Mouse (Mus musculus): ENCODE measurements at regions not wholly inside any gene's neighbourhood (a gene's known extent, or its start where the extent isn't known, plus 50 kb on each side); places are given as distances from the start of the nearest gene placed in this dataset.

- DNase-seq: no peak
Observed at GRCm38 (mm10) chr1:80131354-80131753, 86.9 kb downstream of the Fam124b start.

GRCm38 (mm10) chr1:80123966-80124365 lies 94.3 kb downstream of the Fam124b start:
- DNase-seq: no peak

GRCm38 (mm10) chr1:80115913-80116312 lies 102.4 kb downstream of the Fam124b start:
- DNase-seq: no peak

GRCm38 (mm10) chr1:80107747-80108476 lies 110.4 kb downstream of the Fam124b start:
- DNase-seq: no peak

- peak; percentile 16 to 35 for DNase-seq
Observed at GRCm38 (mm10) chr1:80106269-80106668, 112.0 kb downstream of the Fam124b start.

- no peak for DNase-seq
Observed at GRCm38 (mm10) chr1:80098266-80098665, 120.0 kb downstream of the Fam124b start.

GRCm38 (mm10) chr1:80091800-80092199 lies 126.5 kb downstream of the Fam124b start:
- no peak for DNase-seq

GRCm38 (mm10) chr1:80091350-80091749 lies 126.9 kb downstream of the Fam124b start:
- DNase-seq: no peak

GRCm38 (mm10) chr1:80088651-80089050 lies 129.6 kb downstream of the Fam124b start:
- no peak for DNase-seq

GRCm38 (mm10) chr1:80076357-80076756 lies 141.9 kb downstream of the Fam124b start:
- no peak for DNase-seq

- DNase-seq: no peak
Observed at GRCm38 (mm10) chr1:80074376-80074775, 143.9 kb downstream of the Fam124b start.

GRCm38 (mm10) chr1:80073950-80074349 lies 144.3 kb downstream of the Fam124b start:
- DNase-seq: no peak

- DNase-seq: no peak
Observed at GRCm38 (mm10) chr1:80069141-80069540, 149.1 kb downstream of the Fam124b start.

GRCm38 (mm10) chr1:80062121-80062520 lies 156.2 kb downstream of the Fam124b start:
- no peak for DNase-seq

- no peak for DNase-seq
Observed at GRCm38 (mm10) chr1:80061632-80062031, 156.6 kb downstream of the Fam124b start.

- DNase-seq: no peak
Observed at GRCm38 (mm10) chr1:80045141-80045540, 173.1 kb downstream of the Fam124b start.

- no peak for DNase-seq
Observed at GRCm38 (mm10) chr1:80040409-80040808, 177.9 kb downstream of the Fam124b start.

- DNase-seq: no peak
Observed at GRCm38 (mm10) chr1:80039891-80040290, 178.4 kb downstream of the Fam124b start.

GRCm38 (mm10) chr1:80039161-80039560 lies 178.2 kb upstream of the Serpine2 start:
- no peak for DNase-seq

GRCm38 (mm10) chr1:80038059-80038458 lies 177.1 kb upstream of the Serpine2 start:
- no peak for DNase-seq

GRCm38 (mm10) chr1:80036436-80036835 lies 175.5 kb upstream of the Serpine2 start:
- DNase-seq: no peak

GRCm38 (mm10) chr1:80033522-80033921 lies 172.5 kb upstream of the Serpine2 start:
- DNase-seq: no peak

- no peak for DNase-seq
Observed at GRCm38 (mm10) chr1:80033121-80033520, 172.1 kb upstream of the Serpine2 start.

- DNase-seq: no peak
Observed at GRCm38 (mm10) chr1:80032464-80032863, 171.5 kb upstream of the Serpine2 start.

GRCm38 (mm10) chr1:80030635-80031034 lies 169.7 kb upstream of the Serpine2 start:
- DNase-seq: no peak
